Mouse (Mus musculus): ENCODE measurements at regions not wholly inside any gene's neighbourhood (a gene's known extent, or its start where the extent isn't known, plus 50 kb on each side); places are given as distances from the start of the nearest gene placed in this dataset.

GRCm38 (mm10) chr15:37102035-37102555, 94.5 kb upstream of the Zfp706 start:
- no peak for TF ChIP-seq POLR2A (IDR thresholded peaks at IDR 0.05; ENCODE audit: insufficient read depth, low read depth, low read length)
- no peak for TF ChIP-seq CTCF (IDR thresholded peaks at IDR 0.05; ENCODE audit: insufficient read depth, low read depth, low read length)

Data from olfactory bulb, adult 2 months (tissue).